Mouse (Mus musculus): Measurements from ENCODE around the gene Rai14. TPM values are rescaled to one million over a fixed set of nuclear protein-coding genes. Genes with fewer than 3 reads are reported as not detected.
"Not testable (repeated sequence)": the region's sequence is repeated elsewhere in the genome, so short reads cannot be mapped to it uniquely, and the experiment has no call there.

Gene Rai14
- polyA plus RNA-seq, 1 experiment from 2014 or later, result 75.0 TPM

- Histone ChIP-seq H3K4me3 (ENCODE audit: low read length) (no peak overlapping the region), H3K36me3 (ENCODE audit: control insufficient read depth, insufficient read depth, low read length) (no peaks in the 10 kb centered on the region), H3K4me2 (replicated peaks; ENCODE audit: low read depth, low read length) (no peak overlapping the region), H3K4me1 (ENCODE audit: control insufficient read depth, insufficient read depth, low read length) (no peaks in the 10 kb centered on the region), H3K9ac (ENCODE audit: low read depth, low read length) (no peak overlapping the region), H3K9me3 (ENCODE audit: control insufficient read depth, low read length) (no peaks in the 10 kb centered on the region), H3K27ac (ENCODE audit: low read depth, low read length) (no peak overlapping the region), H3K27me3 (ENCODE audit: control insufficient read depth, insufficient read depth, low read length) (no peaks in the 10 kb centered on the region)
- no peak for ATAC-seq (ENCODE audit: low FRiP score, low TSS enrichment)
- 62% methylated on average over 16 of the region's 16 CpGs for WGBS
These were observed 173.9 kb downstream of the Rai14 start for GRCm38 (mm10) chr15:10540271-10541088.

- no peaks in the 10 kb centered on the region for H3K27me3 ChIP-seq (ENCODE audit: control insufficient read depth, insufficient read depth, low read length)
- no peak overlapping the region for H3K4me2 ChIP-seq (replicated peaks; ENCODE audit: low read depth, low read length)
- WGBS, result 87% methylated on average over 7 of the region's 7 CpGs
- H3K27ac ChIP-seq (ENCODE audit: low read depth, low read length), result no peak overlapping the region
- H3K9me3 ChIP-seq (ENCODE audit: control insufficient read depth, low read length), result no peaks in the 10 kb centered on the region
- H3K4me1 ChIP-seq (ENCODE audit: control insufficient read depth, insufficient read depth, low read length), result no peaks in the 10 kb centered on the region
- no peak for ATAC-seq (ENCODE audit: low FRiP score, low TSS enrichment)
- H3K4me3 ChIP-seq (ENCODE audit: low read length), result no peak overlapping the region
- H3K9ac ChIP-seq (ENCODE audit: low read depth, low read length), result no peak overlapping the region
- H3K36me3 ChIP-seq (ENCODE audit: control insufficient read depth, insufficient read depth, low read length), result no peaks in the 10 kb centered on the region
These were observed 178.5 kb downstream of the Rai14 start for GRCm38 (mm10) chr15:10535969-10536368.

GRCm38 (mm10) chr15:10534591-10534990 is 179.8 kb downstream of the Rai14 start:
- H3K36me3 ChIP-seq (ENCODE audit: control insufficient read depth, insufficient read depth, low read length), result no peaks in the 10 kb centered on the region
- no peaks in the 10 kb centered on the region for H3K9me3 ChIP-seq (ENCODE audit: control insufficient read depth, low read length)
- ATAC-seq (ENCODE audit: low FRiP score, low TSS enrichment), result no peak
- 84% methylated on average over 5 of the region's 5 CpGs for WGBS
- H3K4me1 ChIP-seq (ENCODE audit: control insufficient read depth, insufficient read depth, low read length), result no peaks in the 10 kb centered on the region
- no peak overlapping the region for H3K4me2 ChIP-seq (replicated peaks; ENCODE audit: low read depth, low read length)
- no peak overlapping the region for H3K9ac ChIP-seq (ENCODE audit: low read depth, low read length)
- no peak overlapping the region for H3K27ac ChIP-seq (ENCODE audit: low read depth, low read length)
- H3K4me3 ChIP-seq (ENCODE audit: low read length), result no peak overlapping the region
- no peaks in the 10 kb centered on the region for H3K27me3 ChIP-seq (ENCODE audit: control insufficient read depth, insufficient read depth, low read length)

GRCm38 (mm10) chr15:10533361-10533760 is 181.1 kb downstream of the Rai14 start:
- H3K9me3 ChIP-seq (ENCODE audit: control insufficient read depth, low read length); H3K4me2 ChIP-seq (replicated peaks; ENCODE audit: low read depth, low read length); H3K27ac ChIP-seq (ENCODE audit: low read depth, low read length); H3K4me3 ChIP-seq (ENCODE audit: low read length); H3K4me1 ChIP-seq (ENCODE audit: control insufficient read depth, insufficient read depth, low read length); ATAC-seq (ENCODE audit: low FRiP score, low TSS enrichment); H3K9ac ChIP-seq (ENCODE audit: low read depth, low read length); H3K36me3 ChIP-seq (ENCODE audit: control insufficient read depth, insufficient read depth, low read length); H3K27me3 ChIP-seq (ENCODE audit: control insufficient read depth, insufficient read depth, low read length): not testable (repeated sequence)
- WGBS, result 87% methylated on average over 10 of the region's 10 CpGs

GRCm38 (mm10) chr15:10531352-10531751 is 183.1 kb downstream of the Rai14 start:
- Histone ChIP-seq H3K27ac (ENCODE audit: low read depth, low read length) (no peak overlapping the region), H3K9ac (ENCODE audit: low read depth, low read length) (no peak overlapping the region), H3K4me1 (ENCODE audit: control insufficient read depth, insufficient read depth, low read length) (no peaks in the 10 kb centered on the region), H3K9me3 (ENCODE audit: control insufficient read depth, low read length) (no peaks in the 10 kb centered on the region), H3K36me3 (ENCODE audit: control insufficient read depth, insufficient read depth, low read length) (no peaks in the 10 kb centered on the region), H3K4me3 (ENCODE audit: low read length) (no peak overlapping the region), H3K27me3 (ENCODE audit: control insufficient read depth, insufficient read depth, low read length) (no peaks in the 10 kb centered on the region), H3K4me2 (replicated peaks; ENCODE audit: low read depth, low read length) (no peak overlapping the region)
- WGBS, result 88% methylated on average over 4 of the region's 4 CpGs
- ATAC-seq (ENCODE audit: low FRiP score, low TSS enrichment), result no peak

GRCm38 (mm10) chr15:10525896-10526295 is 188.5 kb downstream of the Rai14 start:
- H3K9me3 ChIP-seq (ENCODE audit: control insufficient read depth, low read length), result no peaks in the 10 kb centered on the region
- no peak overlapping the region for H3K9ac ChIP-seq (ENCODE audit: low read depth, low read length)
- H3K4me1 ChIP-seq (ENCODE audit: control insufficient read depth, insufficient read depth, low read length), result no peaks in the 10 kb centered on the region
- WGBS, result 83% methylated on average over 1 of the region's 1 CpGs
- H3K4me2 ChIP-seq (replicated peaks; ENCODE audit: low read depth, low read length), result no peak overlapping the region
- H3K27ac ChIP-seq (ENCODE audit: low read depth, low read length), result no peak overlapping the region
- no peak overlapping the region for H3K4me3 ChIP-seq (ENCODE audit: low read length)
- H3K27me3 ChIP-seq (ENCODE audit: control insufficient read depth, insufficient read depth, low read length), result no peaks in the 10 kb centered on the region
- no peaks in the 10 kb centered on the region for H3K36me3 ChIP-seq (ENCODE audit: control insufficient read depth, insufficient read depth, low read length)
- no peak for ATAC-seq (ENCODE audit: low FRiP score, low TSS enrichment)

Other genes with a start within 250 kb of the Rai14 start
- gene Dnajc21, start 244.1 kb downstream of the Rai14 start, polyA plus RNA-seq (2014; fragmentation: Nextera tagmentation; extraction: Ambion mirVana), result 17.1 and 20.3 TPM in 2 replicates
- 127 and 165 TPM in 2 replicates for gene Brix1, start 228.7 kb downstream of the Rai14 start, polyA plus RNA-seq (2014; fragmentation: Nextera tagmentation; extraction: Ambion mirVana)
- 25.3 and 29.1 TPM in 2 replicates for gene Rad1, start 228.6 kb downstream of the Rai14 start, polyA plus RNA-seq (2014; fragmentation: Nextera tagmentation; extraction: Ambion mirVana)
- gene Ttc23l, start 156.0 kb downstream of the Rai14 start, polyA plus RNA-seq (2014; fragmentation: Nextera tagmentation; extraction: Ambion mirVana), result not detected in 2 replicates
- gene C1qtnf3, start 237.7 kb upstream of the Rai14 start, polyA plus RNA-seq (2014; fragmentation: Nextera tagmentation; extraction: Ambion mirVana), result 6.0 and 8.1 TPM in 2 replicates